9 mouse cellular contexts compared by ENCODE assay signal in the genomic region with DNA sequence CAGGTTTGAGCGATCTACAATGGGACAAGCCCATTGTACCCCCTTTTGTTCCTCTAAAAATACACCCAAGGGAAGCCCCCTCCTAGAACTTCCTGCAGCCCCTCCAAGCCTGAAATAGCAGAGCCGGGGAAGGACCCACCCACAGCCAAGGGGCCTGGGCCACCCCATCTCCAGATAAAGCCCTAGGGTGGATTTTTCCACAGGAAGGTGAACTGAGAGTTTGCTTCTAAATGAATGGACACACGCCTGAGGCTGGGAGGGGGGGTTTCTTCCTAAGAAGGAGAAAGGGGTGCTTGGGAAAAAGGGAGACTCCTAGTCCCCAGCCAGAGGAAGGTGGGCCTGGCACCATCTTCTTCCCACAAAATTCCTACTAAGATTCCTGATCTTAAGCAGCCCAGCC. TPM values are rescaled to one million over a fixed set of nuclear protein-coding genes. Genes with fewer than 3 reads are reported as not detected.
DNase-seq lines count a peak whose midpoint lies in the region; ATAC-seq lines count a peak whose summit lies in the region.
"Had no signal": no experiment of that assay in that cellular context is flagged by ENCODE, and none has a peak within 500 bp of the region (broad histone marks: within the 10 kb centered on the region; RNA-seq: fewer than 3 reads in every experiment).

No protein-coding gene starts in this region.

- 78% methylated on average over 3 of the region's 3 CpGs for WGBS in neural tube, embryonic 13.5 days
- 75% methylated on average over 3 of the region's 3 CpGs for WGBS in stomach, embryonic 16.5 days

- no peak overlapping the region for H3K4me3 ChIP-seq in neural tube, embryonic 13.5 days
- H3K4me3 ChIP-seq in stomach, embryonic 16.5 days (replicated peaks; ENCODE audit: low read length): no peak overlapping the region

- H3K27me3 ChIP-seq in neural tube, embryonic 13.5 days: peaks cover 21% of the 10 kb centered on the region
- H3K27me3 ChIP-seq in stomach, embryonic 16.5 days (ENCODE audit: control insufficient read depth, insufficient read depth, low read length): no peaks in the 10 kb centered on the region
- H3K27me3 ChIP-seq: Patski had no signal

- H3K4me2 ChIP-seq in neural tube, embryonic 13.5 days: no peak overlapping the region
- H3K4me2 ChIP-seq in stomach, embryonic 16.5 days (ENCODE audit: low read depth, low read length): no peak overlapping the region

- no peak for ATAC-seq in neural tube, embryonic 13.5 days (ENCODE audit: low read depth)
- no peak for ATAC-seq in stomach, embryonic 16.5 days (ENCODE audit: insufficient read depth, low FRiP score)
- ATAC-seq: Patski had no signal

- H3K9ac ChIP-seq in neural tube, embryonic 13.5 days: no peak overlapping the region
- peak overlapping the region; percentile 46; the same call in 1 of the 2 replicates for H3K9ac ChIP-seq in stomach, embryonic 16.5 days (ENCODE audit: low read length)

- no peaks in the 10 kb centered on the region for H3K9me3 ChIP-seq in neural tube, embryonic 13.5 days
- H3K9me3 ChIP-seq in stomach, embryonic 16.5 days (replicated peaks; ENCODE audit: control insufficient read depth, low read length): no peaks in the 10 kb centered on the region

- H3K27ac ChIP-seq in neural tube, embryonic 13.5 days (replicated peaks): 0 out of 2 replicates have a peak overlapping the region, but pooled peaks have one; percentile 23
- peak overlapping the region; percentile 43; the same call in 1 of the 2 replicates for H3K27ac ChIP-seq in stomach, embryonic 16.5 days (ENCODE audit: low read length)

- H3K4me1 ChIP-seq in neural tube, embryonic 13.5 days (replicated peaks): peaks cover 38% of the 10 kb centered on the region
- H3K4me1 ChIP-seq in stomach, embryonic 16.5 days (ENCODE audit: control insufficient read depth, insufficient read depth, low read length): peaks cover 28% of the 10 kb centered on the region

- peaks cover 2% of the 10 kb centered on the region; the same call in 1 of the 2 replicates for H3K36me3 ChIP-seq in neural tube, embryonic 13.5 days
- H3K36me3 ChIP-seq in stomach, embryonic 16.5 days (ENCODE audit: control insufficient read depth, insufficient read depth, low read length): no peaks in the 10 kb centered on the region

- peak; percentile 63 for DNase-seq in adrenal gland, adult 2 months
- DNase-seq in adrenal gland, postnatal 14 days: no peak
- DNase-seq in neural tube, embryonic 10.5 days (ENCODE audit: extremely low spot score, low spot score): no peak
- peak; percentile 64 to 84 for DNase-seq in kidney, postnatal 36 days
- no peak for DNase-seq in right cerebral cortex, adult 18-20 months
- no peak for DNase-seq in layer of hippocampus, adult 9-10 months (ENCODE audit: low spot score)

RNA-seq across cellular contexts. Expression of a gene that starts 4.2 kb away (rescaled TPM):
- total RNA-seq in adrenal gland, adult 2 months (2021): 10 to 100 TPM; 51.8 to 76.0 TPM
- 120 and 150 TPM in 2 replicates for polyA plus RNA-seq in adrenal gland, adult 2 months (2012; rRNA removed)
- total RNA-seq in adrenal gland, postnatal 14 days (2021): 90.2 and 99.1 TPM in 2 replicates
- polyA plus RNA-seq in neural tube, embryonic 13.5 days (2015; fragmentation: Nextera tagmentation; extraction: Ambion mirVana): 35.4 and 42.6 TPM in 2 replicates
- polyA plus RNA-seq in stomach, embryonic 16.5 days (2015; fragmentation: Nextera tagmentation; extraction: Ambion mirVana): 38.0 and 39.0 TPM in 2 replicates

RNA-seq across cellular contexts. Expression of a gene that starts 12.3 kb away (rescaled TPM):
- not detected for total RNA-seq in adrenal gland, adult 2 months (2021)
- polyA plus RNA-seq in adrenal gland, adult 2 months (2012; rRNA removed): 0.60 and 2.4 TPM in 2 replicates
- total RNA-seq in adrenal gland, postnatal 14 days (2021): not detected in 2 replicates
- not detected in 2 replicates for polyA plus RNA-seq in neural tube, embryonic 13.5 days (2015; fragmentation: Nextera tagmentation; extraction: Ambion mirVana)
- polyA plus RNA-seq in stomach, embryonic 16.5 days (2015; fragmentation: Nextera tagmentation; extraction: Ambion mirVana): 0.37 and 0.39 TPM in 2 replicates
- polyA plus RNA-seq: Patski had no signal

RNA-seq across cellular contexts. Expression of a gene that starts 13.4 kb away (rescaled TPM):
- total RNA-seq in adrenal gland, adult 2 months (2021): 10 to 100 TPM in 1 of 2 experiments, 1 to 10 TPM in 1; 4.8 to 10.1 TPM
- polyA plus RNA-seq in adrenal gland, adult 2 months (2012; rRNA removed): 9.4 and 13.8 TPM in 2 replicates
- 7.2 and 7.7 TPM in 2 replicates for total RNA-seq in adrenal gland, postnatal 14 days (2021)
- polyA plus RNA-seq in neural tube, embryonic 13.5 days (2015; fragmentation: Nextera tagmentation; extraction: Ambion mirVana): 7.4 and 9.7 TPM in 2 replicates
- 18.0 and 19.1 TPM in 2 replicates for polyA plus RNA-seq in stomach, embryonic 16.5 days (2015; fragmentation: Nextera tagmentation; extraction: Ambion mirVana)

RNA-seq across cellular contexts. Expression of a gene that starts 13.5 kb away (rescaled TPM):
- 100 to 1,000 TPM in 1 of 2 experiments, 10 to 100 TPM in 1; 83.5 to 110 TPM for total RNA-seq in adrenal gland, adult 2 months (2021)
- polyA plus RNA-seq in adrenal gland, adult 2 months (2012; rRNA removed): 160 and 180 TPM in 2 replicates
- total RNA-seq in adrenal gland, postnatal 14 days (2021): 100 and 110 TPM in 2 replicates
- polyA plus RNA-seq in neural tube, embryonic 13.5 days (2015; fragmentation: Nextera tagmentation; extraction: Ambion mirVana): 62.5 and 73.0 TPM in 2 replicates
- polyA plus RNA-seq in stomach, embryonic 16.5 days (2015; fragmentation: Nextera tagmentation; extraction: Ambion mirVana): 53.1 and 57.2 TPM in 2 replicates

RNA-seq across cellular contexts. Expression of a gene that starts 23.6 kb away (rescaled TPM):
- 10 to 100 TPM; 40.8 to 51.3 TPM for total RNA-seq in adrenal gland, adult 2 months (2021)
- polyA plus RNA-seq in adrenal gland, adult 2 months (2012; rRNA removed): 86.0 and 99.0 TPM in 2 replicates
- total RNA-seq in adrenal gland, postnatal 14 days (2021): 44.5 and 47.4 TPM in 2 replicates
- 20.9 and 22.2 TPM in 2 replicates for polyA plus RNA-seq in neural tube, embryonic 13.5 days (2015; fragmentation: Nextera tagmentation; extraction: Ambion mirVana)
- 13.6 and 13.7 TPM in 2 replicates for polyA plus RNA-seq in stomach, embryonic 16.5 days (2015; fragmentation: Nextera tagmentation; extraction: Ambion mirVana)

Comparison
In these comparisons a context has a peak if more than half of its experiments do, and no peak if none do; other contexts are left out.
1. DNase-seq: peak in adrenal gland, adult 2 months (single experiment) and kidney, postnatal 36 days (2 of 2); none in adrenal gland, postnatal 14 days (single experiment), neural tube, embryonic 10.5 days (single experiment), right cerebral cortex, adult 18-20 months (single experiment) and layer of hippocampus, adult 9-10 months (single experiment).